Mouse (Mus musculus) adrenal gland, adult 8-10 months (tissue): ENCODE results near the gene 4930595D18Rik. TPM values are rescaled to one million over a fixed set of nuclear protein-coding genes. Genes with fewer than 3 reads are reported as not detected.

Experiments used
- DNase-seq: peaks from one replicate; pipeline ENCODE4 v3.0.0; 2022
- total RNA-seq, 4 experiments: library from RNA; stranded (reverse); gene quantifications; 2 replicates each; pipeline ENCODE4 v1.2.4; 2022

The 4930595D18Rik gene
- total RNA-seq, 4 experiments from 2014 or later, result not detected

DNA sequence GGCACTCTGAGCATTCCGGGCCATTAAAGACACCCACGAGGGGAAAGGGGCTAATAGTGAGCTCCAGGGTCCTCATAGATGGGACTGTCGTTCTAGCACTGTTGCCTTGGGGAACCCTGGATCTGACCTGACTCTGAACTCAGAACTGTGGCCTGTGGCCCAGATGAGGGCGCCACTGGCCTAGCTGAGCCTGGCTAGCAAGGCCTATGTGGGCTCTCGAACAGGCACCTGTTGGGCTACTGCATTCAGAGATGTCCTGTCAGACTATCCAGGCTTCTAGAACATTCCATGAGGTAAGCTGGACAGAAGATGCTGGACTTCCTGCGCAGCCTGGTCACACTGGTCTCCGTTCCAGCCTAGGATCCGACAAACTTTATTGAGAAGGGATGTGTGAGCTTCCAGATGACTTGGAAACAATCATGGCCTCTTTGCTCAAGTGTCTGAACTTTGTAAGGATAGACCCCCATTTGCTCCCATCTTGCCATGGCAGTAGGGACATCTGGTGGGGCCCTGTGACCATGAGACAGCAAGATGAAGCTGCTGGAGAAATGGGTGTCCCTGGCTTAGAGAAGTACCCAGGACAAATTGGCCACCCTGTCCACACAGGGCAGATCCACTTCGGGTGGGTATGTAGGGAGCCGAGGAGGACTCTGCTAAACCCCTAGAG lies 19.0 kb downstream of the 4930595D18Rik start:
- DNase-seq, result no peak

DNA sequence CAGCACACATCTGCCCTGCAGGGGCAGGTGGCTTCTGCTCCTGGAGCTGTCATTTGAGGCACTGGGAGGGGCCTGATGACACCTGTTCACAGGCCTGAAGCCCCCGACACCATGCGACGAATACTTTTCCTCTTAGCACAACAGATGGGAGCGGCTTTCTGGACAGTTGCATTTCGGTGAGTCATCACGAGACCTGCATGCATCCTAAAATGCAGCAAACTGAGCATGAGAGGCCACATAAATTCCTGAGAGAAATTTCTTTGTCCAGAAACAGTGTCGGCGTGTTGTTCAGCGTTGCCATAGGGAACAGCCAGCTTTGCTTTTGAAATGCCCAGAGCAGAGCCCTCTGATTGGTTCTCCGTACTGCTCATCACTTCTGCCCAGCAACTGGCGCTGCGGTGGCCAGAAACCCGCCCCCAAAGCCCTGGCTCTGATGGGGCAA lies 20.0 kb downstream of the 4930595D18Rik start:
- peak; percentile 88 for DNase-seq

DNA sequence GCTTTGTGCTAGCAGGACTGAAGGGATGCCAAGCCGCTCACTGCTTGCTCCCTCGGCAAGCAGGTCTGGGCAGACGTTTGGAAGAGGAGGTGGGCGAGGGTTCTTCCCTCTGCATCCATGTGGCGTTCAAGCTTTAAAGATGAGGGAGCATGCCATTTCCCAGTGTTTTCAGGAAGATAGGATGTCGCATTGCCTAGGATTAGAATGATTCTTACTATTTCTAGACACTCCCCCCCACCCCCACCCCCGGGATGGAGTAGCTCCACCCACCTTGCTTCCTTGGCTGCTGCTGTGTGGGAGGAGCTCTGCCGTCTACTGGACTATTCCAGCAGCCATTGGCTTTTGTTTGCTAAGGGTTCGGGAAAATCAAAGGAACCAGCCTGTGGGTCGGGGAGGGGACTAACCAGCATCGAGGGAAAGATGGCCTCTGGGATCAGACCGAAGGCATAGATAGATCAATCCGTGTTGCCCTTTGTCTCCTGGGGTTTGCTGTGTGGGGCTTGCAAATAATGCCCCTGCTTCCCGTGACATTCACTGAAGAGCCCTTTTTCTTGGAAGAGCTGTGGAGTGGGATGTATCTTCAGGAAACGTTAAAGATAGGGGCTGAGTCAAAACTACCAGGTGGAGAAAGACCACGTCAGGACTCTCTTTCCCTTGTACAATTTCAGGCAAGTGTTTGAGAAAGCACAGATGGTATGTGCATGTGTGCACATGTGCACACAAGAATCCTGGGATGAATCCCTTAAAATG lies 21.8 kb downstream of the 4930595D18Rik start:
- DNase-seq, result no peak

GRCm38 (mm10) chr12:111161943-111162311 lies 22.4 kb downstream of the 4930595D18Rik start:
- DNase-seq, result no peak

DNA sequence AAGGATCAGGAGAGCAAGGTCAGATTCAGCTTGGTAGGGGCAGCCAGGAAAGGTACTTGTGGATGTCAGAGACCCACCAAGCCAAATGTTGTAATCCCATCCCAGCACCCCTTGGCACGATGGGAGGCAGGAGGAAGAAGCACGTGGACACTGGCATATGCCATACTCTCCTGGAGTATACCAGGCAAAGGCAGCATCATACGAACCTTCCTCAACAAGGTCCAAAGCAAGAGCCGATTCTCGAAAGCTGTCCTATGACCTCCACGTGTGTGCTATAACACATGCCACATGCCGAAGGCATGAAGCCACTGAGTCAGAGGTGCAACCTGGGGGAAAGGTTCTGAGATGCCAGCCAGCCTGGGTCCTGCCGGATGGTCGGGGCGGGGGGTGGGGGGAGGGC lies 23.4 kb downstream of the 4930595D18Rik start:
- no peak for DNase-seq

DNA sequence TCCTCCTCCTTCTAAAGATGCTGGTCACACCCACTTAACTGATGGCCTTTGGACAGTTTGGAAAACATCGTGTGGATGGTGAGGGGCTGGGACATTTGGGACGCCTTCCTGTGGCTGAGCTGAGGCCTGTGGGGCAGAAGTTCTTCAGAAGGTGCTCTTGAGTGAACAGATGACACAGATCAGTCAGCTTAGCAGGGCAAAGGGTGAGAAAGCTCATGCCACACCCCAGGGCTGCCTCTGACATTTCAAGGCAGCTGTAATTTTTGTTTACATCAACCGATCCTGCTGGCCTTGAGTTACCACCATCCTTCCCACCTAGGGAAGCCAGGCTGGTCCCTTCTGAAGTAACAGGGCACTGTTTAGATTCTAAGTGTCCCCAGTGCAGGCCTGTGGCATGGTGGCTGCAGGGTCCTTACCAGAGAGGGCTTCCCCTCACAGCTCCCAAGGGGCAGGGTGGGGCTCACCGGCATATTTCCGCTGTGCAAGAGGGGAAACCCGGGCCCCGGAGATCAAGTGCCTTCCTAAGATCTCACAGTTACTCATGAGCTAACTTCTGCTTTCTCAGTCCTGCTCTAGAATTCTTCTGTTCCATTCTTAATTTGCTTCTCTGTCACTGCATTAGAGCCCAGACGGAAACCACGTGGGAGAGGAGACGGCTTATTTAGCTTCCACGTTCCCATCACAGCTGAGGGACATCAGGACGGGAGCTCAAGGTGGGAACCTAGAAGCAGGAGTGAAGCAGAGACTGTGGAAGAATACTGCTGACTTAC lies 24.4 kb downstream of the 4930595D18Rik start:
- DNase-seq, result no peak

GRCm38 (mm10) chr12:111155756-111156155 lies 28.5 kb downstream of the 4930595D18Rik start:
- DNase-seq, result no peak

DNA sequence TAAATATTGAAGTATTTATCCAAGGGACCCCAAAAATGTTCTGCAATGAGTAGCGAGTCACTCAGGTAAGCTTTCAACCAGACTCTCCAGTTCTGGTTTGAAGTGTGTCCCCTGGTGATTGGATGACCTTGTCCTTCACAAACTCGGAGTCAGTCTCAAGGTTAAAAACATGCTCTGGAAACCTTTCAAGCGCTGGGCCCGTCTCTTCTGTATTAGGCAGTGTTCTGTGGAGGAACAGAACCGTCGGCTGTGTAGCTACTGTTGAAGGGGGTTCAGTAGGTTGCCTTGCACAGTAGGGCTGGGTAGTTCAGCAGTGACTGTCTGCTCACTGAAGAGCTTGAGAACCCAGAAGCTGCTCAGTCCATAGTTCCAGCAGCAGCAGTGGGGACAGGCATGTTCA lies 29.6 kb downstream of the 4930595D18Rik start:
- peak; percentile 69 for DNase-seq

DNA sequence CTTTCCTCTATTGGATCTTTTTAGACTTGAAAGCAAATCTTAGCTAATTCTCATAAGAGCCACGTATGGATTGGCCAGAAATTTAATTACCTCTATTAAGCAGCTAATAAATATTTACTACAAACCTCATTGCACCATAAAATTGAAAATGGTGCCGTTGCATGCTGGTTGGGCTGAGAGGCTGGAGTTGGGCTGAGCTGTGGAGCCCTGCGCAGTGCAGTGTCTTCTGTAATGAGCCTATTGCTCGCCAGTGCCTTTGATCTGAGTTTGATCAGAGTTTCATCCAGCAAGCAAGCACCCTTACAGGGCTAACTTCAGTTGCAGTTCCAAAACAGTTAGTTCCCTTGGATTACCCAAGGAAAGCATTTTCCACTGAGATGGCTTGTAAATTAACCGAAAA lies 30.3 kb downstream of the 4930595D18Rik start:
- no peak for DNase-seq

DNA sequence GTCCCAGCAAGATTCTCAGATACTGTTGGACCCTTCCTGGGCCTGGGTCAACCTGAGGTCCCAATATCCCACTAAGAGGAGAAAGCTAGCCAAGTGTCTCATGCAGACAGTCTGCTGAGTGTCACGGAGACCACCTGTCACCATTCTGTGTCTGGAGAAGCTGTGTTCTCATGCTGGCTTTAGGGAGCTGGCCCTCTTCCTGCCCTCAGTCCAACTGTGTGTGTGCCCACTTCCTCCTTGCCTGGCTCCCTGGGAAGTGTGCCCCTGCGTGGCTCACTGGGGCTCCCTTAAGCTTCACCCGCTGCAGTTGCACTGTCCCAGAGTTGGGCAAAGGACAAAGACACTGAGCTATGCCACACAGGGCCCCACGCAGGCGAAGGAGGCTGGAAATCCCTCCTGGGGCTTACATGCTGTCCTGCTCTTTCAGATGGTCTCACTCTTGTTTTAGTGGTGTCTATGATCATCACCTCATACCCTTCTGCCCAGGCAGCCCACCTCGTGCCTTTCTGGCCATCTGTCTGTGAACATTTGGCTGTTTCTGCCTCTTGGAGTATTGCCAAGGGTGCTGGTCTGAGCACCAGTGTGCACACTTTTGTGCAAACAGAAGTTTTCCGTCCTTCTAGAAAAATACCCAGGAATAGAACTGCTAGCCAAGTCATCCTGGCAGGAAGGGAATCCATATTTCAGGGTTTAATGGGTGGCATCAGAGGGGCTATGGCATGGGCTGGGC lies 31.1 kb downstream of the 4930595D18Rik start:
- no peak for DNase-seq

GRCm38 (mm10) chr12:111152579-111152978 lies 31.7 kb downstream of the 4930595D18Rik start:
- DNase-seq, result no peak

DNA sequence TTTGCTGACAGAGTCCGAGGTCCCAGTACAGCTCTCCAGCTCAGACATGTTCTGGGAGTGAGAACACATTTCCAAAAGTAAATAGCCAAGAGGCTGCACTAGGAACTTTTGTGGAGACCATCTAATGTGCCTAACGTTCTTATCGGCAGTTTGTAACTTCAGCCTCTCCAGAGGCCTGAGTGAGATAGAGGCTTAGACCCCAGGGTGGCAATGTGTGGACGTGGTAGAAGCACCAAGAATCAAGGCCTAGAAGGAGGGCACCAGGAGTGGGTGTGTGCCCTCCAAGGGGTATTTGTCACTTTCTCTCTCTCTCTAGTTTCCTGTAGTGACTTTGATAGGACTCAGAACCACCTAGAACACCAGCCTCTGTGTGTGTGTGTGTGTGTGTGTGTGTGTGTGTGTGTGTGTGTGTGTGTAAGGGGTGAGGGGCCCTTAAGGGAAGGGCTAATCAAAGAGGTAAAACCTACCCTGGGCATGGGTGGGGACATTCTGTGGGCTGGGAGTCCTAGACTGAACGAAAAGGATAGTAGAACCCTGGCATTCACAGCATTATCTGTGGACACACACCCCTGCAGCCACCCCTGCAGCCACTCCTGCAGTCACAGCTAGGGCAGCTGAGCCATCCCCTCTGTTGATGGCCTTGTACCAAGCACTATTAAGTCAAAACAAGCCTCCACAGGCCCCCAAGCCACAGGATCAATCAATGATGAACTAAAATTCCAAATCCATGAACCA lies 32.7 kb downstream of the 4930595D18Rik start:
- DNase-seq, result no peak

DNA sequence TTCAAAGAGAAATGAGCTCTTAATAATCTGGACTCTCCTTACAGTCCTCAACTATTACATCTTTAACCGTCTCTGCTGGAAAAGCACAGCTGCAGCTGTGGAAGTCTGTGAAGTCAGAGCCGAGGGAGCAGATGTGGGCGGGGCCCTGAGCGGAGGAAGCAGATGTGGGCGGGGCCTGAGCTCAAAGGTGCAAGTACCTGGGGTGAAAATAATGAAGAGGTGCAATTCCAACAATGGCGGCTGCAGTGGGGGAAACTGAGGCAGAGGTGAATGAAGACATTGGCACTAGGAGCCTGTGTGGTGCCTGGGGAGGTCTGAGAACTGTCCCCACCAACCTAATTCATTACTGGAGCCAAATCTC lies 34.1 kb downstream of the 4930595D18Rik start:
- DNase-seq, result no peak

- no peak for DNase-seq
These were observed 34.6 kb downstream of the 4930595D18Rik start for GRCm38 (mm10) chr12:111149495-111150235.

GRCm38 (mm10) chr12:111145269-111145668 lies 39.0 kb downstream of the 4930595D18Rik start:
- DNase-seq, result no peak

DNA sequence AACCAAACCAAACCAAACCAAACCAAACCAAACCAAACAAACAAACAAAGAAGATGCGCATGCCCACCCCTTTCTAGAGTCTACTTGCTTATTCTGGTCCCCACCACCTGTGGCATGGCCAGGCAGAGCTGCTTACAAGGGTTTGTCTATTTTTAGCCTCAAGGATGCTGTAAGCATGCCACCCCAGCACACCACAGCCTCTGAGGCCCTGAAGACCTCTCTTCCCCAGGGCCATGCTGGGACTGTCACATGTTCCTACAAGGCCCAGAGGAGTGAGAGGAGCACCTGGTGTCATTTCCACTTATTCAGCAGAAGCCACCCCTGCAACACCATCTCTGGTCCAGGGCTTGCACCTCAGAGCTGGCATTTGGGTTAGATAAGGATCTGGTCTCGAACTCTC lies 39.7 kb downstream of the 4930595D18Rik start:
- DNase-seq, result no peak

DNA sequence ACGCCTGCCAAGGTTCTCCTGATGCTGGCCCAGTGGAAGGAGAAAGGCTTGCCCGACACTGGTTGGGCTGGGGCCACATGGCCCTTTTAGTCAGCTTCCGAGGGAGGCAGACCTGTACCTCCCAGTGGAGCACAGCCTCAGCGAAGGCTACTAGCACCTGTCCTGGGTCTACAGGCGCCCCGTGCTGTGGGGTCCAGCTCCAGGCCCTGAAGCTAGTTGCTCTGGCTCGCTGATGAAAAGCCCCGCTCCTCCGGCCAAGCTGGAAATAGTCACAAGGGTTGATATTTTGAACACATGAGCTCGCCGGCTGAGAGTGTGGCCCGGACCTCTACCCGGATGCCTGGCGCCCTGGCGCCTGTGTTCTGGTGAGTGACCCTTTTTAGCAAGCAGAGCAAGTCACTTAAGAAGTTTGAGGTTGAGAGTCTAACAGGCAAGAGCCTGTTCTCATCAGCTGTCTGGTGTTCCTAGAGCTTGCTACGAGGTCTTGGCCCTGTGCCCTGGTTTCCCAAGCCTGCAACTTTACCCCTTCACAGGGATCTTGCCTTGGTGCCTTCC lies 40.7 kb downstream of the 4930595D18Rik start:
- no peak for DNase-seq

DNA sequence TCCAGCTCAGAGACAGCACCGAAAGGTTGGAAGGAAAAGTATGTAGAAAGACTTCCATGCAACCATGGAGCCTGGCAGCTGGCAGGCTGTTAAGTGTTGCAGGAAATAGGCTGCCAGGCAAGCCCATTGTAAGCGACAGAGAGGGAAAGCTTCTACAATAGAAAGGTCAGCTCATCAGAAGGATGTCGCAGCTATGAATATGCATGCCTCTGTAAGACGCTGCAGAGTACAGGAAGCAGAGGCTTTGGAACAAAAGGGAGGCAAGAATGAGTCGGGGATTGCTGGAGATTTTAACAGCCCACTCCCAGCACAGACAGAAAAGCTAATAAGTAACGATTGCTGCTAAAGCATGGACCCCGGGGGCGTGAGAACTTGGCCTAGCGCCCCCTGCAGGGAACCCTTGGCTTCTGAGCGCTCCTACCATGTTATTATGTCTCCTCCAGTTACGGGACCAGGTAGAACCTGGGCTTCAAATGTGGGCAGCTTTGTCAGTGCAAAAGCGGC lies 41.2 kb downstream of the 4930595D18Rik start:
- DNase-seq, result no peak

GRCm38 (mm10) chr12:111137079-111137478 lies 47.2 kb downstream of the 4930595D18Rik start:
- DNase-seq, result no peak

DNA sequence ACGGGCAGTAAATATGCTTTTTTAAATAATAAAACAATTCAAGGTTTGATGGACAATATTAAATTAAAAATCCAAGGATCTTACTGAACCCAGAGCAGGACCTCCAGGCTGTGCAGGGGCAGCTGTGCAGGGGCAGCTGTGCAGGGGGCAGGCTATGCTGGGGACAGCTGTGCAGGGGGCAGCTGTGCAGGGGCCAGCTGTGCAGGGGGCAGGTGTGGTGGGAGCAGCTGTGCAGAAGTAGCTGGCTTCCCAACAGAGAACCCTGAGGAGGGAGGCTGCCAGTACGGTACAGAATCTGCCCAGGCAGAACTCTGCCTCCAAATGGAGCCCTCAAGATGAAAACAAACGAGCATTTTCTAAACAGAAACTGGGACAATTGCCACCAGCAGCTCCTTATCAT lies 48.3 kb downstream of the 4930595D18Rik start:
- no peak for DNase-seq
